Mouse (Mus musculus): ENCODE measurements around the gene Racgap1.

The Racgap1 gene

GRCm38 (mm10) chr15:99664600-99665451 is 13.4 kb upstream of the Racgap1 start:
- in situ Hi-C loops (cut with MboI, MseI) = no loop called here

- in situ Hi-C loops (cut with MboI, MseI) = no loop called here
Observed at GRCm38 (mm10) chr15:99663964-99664599, 12.6 kb upstream of the Racgap1 start.

GRCm38 (mm10) chr15:99662371-99662770 is 10.9 kb upstream of the Racgap1 start:
- in situ Hi-C loops (cut with MboI, MseI) = no loop called here

GRCm38 (mm10) chr15:99661121-99661830 is 9.8 kb upstream of the Racgap1 start:
- in situ Hi-C loops (cut with MboI, MseI) = no loop called here

DNA sequence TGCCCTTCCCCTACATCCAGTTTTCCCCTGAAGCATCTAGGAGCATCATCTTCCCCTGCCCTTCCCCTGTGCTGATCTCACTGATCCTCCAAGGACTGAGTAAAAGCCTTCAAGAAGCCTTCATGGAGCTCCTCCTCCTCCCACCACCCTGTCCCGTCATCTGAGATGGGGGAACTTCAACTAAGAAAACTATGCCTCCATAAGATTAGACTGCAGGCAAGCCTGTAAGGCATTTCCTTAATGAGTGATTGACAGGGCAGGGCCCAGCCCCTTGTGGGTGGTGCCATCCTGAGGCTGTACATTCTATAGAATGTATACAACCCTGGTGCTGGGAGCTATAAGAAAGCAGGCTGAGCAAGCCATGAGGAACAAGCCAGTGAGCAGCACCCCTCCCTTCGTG is 7.0 kb upstream of the Racgap1 start:
- in situ Hi-C loops (cut with MboI, MseI) = no loop called here

DNA sequence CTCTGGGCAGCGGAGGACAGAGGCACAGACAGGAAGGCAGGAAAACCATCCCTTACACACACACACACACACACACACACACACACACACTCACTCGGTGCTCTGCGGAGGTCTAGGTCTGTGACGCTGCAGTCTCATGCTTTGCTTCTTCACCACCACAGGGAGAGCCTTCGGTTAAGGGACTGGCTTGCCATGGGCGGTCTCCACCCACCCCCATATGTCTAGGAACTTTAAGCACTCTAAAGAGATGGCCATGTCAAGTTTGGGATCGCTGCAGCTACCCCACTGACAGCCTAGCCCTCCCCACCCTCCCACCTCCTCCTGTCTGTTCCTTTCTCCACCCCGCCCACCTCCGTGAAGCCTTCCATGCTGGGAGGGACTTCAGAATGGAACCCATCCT is 4.5 kb upstream of the Racgap1 start:
- in situ Hi-C loops (cut with MboI, MseI) = no loop called here

- in situ Hi-C loops (cut with MboI, MseI) = no loop called here
Observed at GRCm38 (mm10) chr15:99653876-99654275, 2.4 kb upstream of the Racgap1 start.

GRCm38 (mm10) chr15:99653291-99653690 is 1.8 kb upstream of the Racgap1 start:
- in situ Hi-C loops (cut with MboI, MseI) = no loop called here

- in situ Hi-C loops (cut with MboI, MseI) = no loop called here
Observed at GRCm38 (mm10) chr15:99651984-99652872, 772 bp upstream of the Racgap1 start.

- in situ Hi-C loops (cut with MboI, MseI) = no loop called here
Observed at GRCm38 (mm10) chr15:99650304-99650703, 1.2 kb downstream of the Racgap1 start.

DNA sequence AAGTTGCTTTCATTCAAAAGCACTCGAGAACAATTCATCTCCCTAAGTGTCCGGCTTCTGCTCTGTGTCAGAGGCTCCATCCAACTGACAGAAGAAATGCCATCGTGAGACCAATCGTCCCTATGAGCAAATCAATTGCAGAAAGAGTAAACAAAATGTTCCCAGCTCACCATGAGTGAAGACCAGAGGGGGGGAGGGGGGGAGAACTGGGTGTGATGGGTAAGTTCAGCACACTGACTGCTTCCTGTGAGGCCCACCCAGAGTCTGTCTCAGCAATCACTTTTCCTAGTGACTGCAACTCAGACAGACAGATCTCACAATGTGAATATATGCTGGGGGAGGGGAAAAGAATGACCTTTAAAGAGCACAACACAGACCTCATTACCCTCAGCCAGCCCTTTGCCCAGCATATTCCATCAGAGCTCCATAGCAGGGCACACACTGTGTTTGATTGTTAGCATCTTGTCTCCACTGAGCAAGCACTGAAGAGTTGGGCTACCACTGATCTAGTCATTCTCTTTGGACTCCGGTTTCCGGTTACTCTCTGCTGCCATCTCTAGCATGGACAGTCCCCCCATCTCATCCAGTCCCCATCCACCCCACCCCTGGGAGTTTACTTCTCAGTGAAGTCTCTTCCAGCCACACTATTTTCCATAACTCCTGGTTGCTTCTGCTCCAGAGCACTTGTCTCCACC is 2.2 kb downstream of the Racgap1 start:
- in situ Hi-C loops (cut with MboI, MseI) = no loop called here

DNA sequence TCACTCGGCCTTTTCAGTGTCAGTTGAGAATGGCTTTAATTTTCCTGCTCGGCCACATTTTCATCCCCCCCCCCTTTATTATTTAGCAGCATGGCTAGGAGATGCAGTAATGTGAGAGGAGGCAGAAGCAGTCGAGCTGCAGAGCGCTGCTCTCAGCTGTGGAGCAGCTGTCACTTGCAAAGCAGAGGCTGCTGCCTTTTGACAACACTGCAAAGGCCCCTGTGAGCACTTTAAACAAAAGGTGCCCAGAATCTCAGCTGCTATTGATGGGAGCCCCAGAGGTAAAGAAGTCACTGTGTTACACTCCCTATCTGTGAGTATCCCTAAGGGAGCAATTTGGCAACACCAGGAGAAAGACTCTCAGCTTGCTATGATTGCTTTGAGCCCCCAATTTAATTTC is 3.1 kb downstream of the Racgap1 start:
- in situ Hi-C loops (cut with MboI, MseI) = no loop called here

- in situ Hi-C loops (cut with MboI, MseI) = no loop called here
Observed at GRCm38 (mm10) chr15:99644776-99645175, 6.7 kb downstream of the Racgap1 start.

DNA sequence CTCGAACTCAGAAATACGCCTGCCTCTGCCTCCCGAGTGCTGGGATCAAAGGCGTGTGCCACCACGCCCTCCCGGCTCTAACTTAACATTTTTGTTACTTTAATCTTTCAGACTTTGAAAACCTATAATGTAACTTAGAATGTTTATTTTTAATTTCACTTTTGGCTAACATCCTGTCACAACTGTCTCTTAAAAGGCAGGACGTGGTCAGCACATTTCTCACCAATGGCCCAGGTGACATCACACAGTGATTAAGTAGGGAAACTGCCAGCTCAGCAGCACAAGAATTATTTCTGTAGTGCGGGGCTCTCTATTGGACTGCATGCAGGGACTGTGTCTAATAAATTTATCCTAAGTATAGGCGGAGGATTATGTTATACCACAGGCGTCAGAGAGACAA is 7.6 kb downstream of the Racgap1 start:
- in situ Hi-C loops (cut with MboI, MseI) = no loop called here

DNA sequence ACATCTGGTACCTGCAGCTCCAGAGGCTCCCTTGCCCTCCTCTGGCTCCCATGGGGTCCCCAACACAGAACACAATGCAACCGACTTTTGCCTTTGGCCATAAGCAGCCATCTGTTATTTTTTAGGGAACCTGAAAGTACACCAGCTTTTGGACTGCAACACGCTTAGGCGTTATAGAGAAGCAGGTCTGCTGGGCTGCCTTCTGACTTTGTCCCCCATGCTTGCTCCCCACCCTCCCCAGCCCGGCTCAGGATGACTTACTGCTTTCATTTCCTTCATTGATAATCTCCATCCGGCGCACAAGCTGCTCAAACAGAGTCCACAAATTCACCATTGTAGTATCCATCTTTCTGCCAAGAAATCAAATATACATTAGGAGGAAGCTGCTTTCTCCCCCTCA is 8.8 kb downstream of the Racgap1 start:
- in situ Hi-C loops (cut with MboI, MseI) = no loop called here

GRCm38 (mm10) chr15:99638124-99638485 is 13.4 kb downstream of the Racgap1 start:
- in situ Hi-C loops (cut with MboI, MseI) = no loop called here

DNA sequence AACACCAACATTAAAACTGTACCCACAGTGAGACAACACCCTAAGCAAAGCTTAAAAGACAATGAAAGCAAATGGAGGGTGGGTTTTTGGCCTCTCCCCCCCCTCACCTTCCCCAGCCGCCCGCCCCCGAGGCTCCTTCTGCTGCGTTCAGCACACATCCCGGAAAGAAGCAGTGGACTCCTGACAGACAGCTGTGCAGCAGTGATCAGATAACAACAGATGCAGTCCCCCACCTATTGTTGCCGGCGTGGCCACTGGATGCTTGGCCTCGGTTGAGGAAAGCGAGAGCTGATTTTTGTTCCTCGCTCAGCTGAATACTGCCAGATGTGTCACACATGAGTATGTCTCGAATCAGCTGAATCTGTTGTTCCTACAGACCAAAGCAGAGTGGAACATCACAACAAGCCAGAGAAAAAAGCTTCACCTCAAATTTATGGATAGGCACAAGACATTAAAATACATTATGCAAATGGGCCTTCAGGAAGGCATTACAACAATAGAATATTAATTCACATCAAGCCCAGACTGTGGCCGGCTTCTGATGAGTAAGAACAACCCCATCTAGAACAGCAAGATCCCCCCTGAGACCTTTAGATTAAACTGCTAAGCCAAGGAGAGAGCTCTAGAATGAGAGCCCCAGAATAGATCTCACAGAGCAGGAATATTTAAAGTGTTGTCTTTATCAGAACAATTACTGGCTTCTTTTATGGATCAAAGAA is 13.9 kb downstream of the Racgap1 start:
- in situ Hi-C loops (cut with MboI, MseI) = no loop called here

- in situ Hi-C loops (cut with MboI, MseI) = no loop called here
Observed at GRCm38 (mm10) chr15:99634702-99635101, 16.8 kb downstream of the Racgap1 start.

DNA sequence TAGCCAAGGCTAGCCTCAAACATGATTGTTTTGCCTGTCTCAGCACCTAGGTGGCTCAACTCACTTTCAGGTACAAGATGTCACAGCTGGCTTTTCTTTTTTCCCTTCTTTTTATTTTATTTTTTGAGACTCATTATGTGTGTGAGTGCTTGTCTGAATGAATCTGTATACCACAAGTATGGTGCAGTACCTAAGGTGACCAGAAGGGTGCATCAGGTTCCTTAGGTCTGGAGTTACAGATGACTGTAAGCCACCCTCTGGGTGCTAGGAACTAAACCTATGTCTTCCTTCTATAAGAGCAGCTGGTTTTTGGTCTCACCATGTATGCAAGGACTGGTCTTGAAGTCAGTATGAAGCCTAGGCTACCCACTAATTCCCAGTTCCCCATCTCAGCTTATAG is 19.8 kb downstream of the Racgap1 start:
- in situ Hi-C loops (cut with MboI, MseI) = no loop called here

GRCm38 (mm10) chr15:99622063-99622462 is 29.4 kb downstream of the Racgap1 start:
- in situ Hi-C loops (cut with MboI, MseI) = loop anchor here (5.0 kb wide), 1 partner anchor 370 kb away; no protein-coding TSS in a partner anchor
